Mouse (Mus musculus) embryonic facial prominence, embryonic 11.5 days (tissue): Measurements from ENCODE around the gene Dnajb7. TPM values are rescaled to one million over a fixed set of nuclear protein-coding genes. Genes with fewer than 3 reads are reported as not detected.

Experiments
- ATAC-seq: fragments of 200-750 bp; cut with Nextera tagmentation; replicated peaks from 2 replicates; pipeline ENCODE4 v1.8.0; 2017; ENCODE audit warnings: low read depth; ENCODE audit not compliant: insufficient number of reproducible peaks, low FRiP score, low TSS enrichment
- DNase-seq: peaks from one replicate; pipeline ENCODE4 v3.0.0-alpha.2; 2015; ENCODE audit warnings: low spot score
- H3K27ac ChIP-seq: fragments of 300-500 bp; sonication (generic); replicated peaks from 2 replicates; pipeline ENCODE4 v1.5.1; 2014; ENCODE audit warnings: mild to moderate bottlenecking, low read depth, low read length, control low read depth
- H3K27me3 ChIP-seq: fragments of 300-500 bp; sonication (generic); 2 replicates; pipeline ENCODE4 v1.6.1; 2014; ENCODE audit warnings: mild to moderate bottlenecking, low read length, moderate library complexity, mixed read lengths; ENCODE audit not compliant: control insufficient read depth, insufficient read depth
- H3K36me3 ChIP-seq: fragments of 300-500 bp; sonication (generic); replicated peaks from 2 replicates; pipeline ENCODE4 v1.6.1; 2014; ENCODE audit warnings: low read depth, mild to moderate bottlenecking, low read length, moderate library complexity, mixed read lengths; ENCODE audit not compliant: control insufficient read depth, insufficient read depth
- H3K4me1 ChIP-seq: fragments of 300-500 bp; sonication (generic); 2 replicates; pipeline ENCODE4 v1.6.1; 2014; ENCODE audit warnings: low read length, mixed read lengths; ENCODE audit not compliant: control insufficient read depth, insufficient read depth
- H3K4me2 ChIP-seq: fragments of 300-500 bp; sonication (generic); 2 replicates; pipeline ENCODE4 v1.6.1; 2014; ENCODE audit warnings: low read depth, mild to moderate bottlenecking, control low read depth, low read length, moderate library complexity
- H3K4me3 ChIP-seq: fragments of 300-500 bp; sonication (generic); 2 replicates; pipeline ENCODE4 v1.5.1; 2014; ENCODE audit warnings: low read depth, low read length, control low read depth
- H3K9ac ChIP-seq: fragments of 300-500 bp; sonication (generic); replicated peaks from 2 replicates; pipeline ENCODE4 v1.6.1; 2014; ENCODE audit warnings: mild to moderate bottlenecking, control low read depth, low read length
- H3K9me3 ChIP-seq: fragments of 300-500 bp; sonication (generic); replicated peaks from 2 replicates; pipeline ENCODE4 v1.6.1; 2016; ENCODE audit warnings: mild to moderate bottlenecking, low read length, inconsistent platforms, mixed read lengths; ENCODE audit not compliant: control insufficient read depth
- WGBS: fragments of 180-500 bp; shearing (Covaris S2); extraction: QIAGEN DNeasy Blood & Tissue Kit; methylation state at CpG from one replicate; pipeline ENCODE4 v1.1.7; 2014; 5-methylcytosine and 5-hydroxymethylcytosine counted together
- polyA plus RNA-seq: library from polyadenylated mRNA; unstranded; fragments of >200 nt; fragmentation: Nextera tagmentation; extraction: Ambion mirVana; gene quantifications from 2 replicates; pipeline ENCODE4 v1.2.1, GENCODE M21; 2014

Gene Dnajb7
- polyA plus RNA-seq, 1 experiment from 2014 or later: 0.45 TPM

DNA sequence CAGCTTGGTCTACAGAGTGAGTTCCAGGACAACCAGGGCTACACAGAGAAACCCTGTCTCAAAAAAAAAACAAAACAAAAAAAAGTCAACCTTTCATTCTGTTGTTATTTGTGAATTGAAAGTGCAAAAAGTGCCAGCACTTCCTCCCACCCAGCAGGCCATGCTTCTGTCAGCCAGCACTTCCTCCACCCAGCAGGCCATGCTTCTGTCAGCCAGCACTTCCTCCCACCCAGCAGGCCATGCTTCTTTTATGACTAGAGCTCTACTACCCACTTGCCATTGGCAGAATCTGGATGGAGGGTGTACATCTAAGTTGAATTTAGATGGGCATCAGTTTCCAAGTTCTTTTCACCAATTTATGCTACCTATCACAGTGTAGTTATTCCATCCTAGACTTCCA is 15.1 kb downstream of the Dnajb7 start:
- Histone ChIP-seq H3K9me3 (no peaks in the 10 kb centered on the region), H3K27ac (no peak overlapping the region), H3K4me3 (no peak overlapping the region), H3K27me3 (no peaks in the 10 kb centered on the region), H3K4me2 (no peak overlapping the region), H3K36me3 (peaks cover 6% of the 10 kb centered on the region), H3K9ac (no peak overlapping the region), H3K4me1 (no peaks in the 10 kb centered on the region)
- no peak for DNase-seq
- no peak for ATAC-seq

DNA sequence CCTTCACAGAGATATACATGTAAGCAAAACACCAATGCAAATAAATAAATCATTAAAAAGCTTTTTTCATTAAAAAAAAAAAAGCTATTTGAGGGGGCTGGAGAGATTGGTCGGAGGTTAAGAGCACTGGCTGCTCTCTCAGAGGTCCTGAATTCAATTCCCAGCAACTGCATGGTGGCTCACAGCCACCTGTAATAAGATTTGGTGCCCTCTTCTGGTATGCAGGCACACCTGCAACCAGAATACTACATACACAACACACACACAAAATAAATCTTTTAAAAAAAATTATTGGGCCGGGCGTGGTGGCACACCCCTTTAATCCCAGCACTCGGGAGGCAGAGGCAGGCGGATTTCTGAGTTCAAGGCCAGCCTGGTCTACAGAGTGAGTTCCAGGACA is 21.8 kb downstream of the Dnajb7 start:
- no peaks in the 10 kb centered on the region for H3K9me3 ChIP-seq
- no peaks in the 10 kb centered on the region for H3K4me1 ChIP-seq
- no peaks in the 10 kb centered on the region for H3K27me3 ChIP-seq

DNA sequence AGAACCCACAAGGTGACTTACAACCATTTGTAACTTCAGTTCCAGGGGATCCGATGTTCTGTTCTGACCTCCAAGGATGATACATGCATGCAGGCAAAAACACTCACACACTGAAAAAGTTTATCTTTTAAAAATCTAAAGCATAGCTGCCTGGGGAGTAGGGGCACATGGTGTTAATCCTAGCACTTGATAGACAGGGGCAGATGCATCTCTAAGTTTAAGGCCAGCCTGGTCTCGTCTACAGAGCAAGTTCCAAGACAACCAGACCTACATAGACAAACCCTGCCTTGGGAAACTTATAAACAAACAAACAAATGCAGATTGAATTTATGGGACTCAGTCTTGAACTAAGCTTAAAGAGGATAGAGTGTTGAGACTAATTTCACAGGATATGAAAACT is 29.3 kb downstream of the Dnajb7 start:
- Histone ChIP-seq H3K4me3 (no peak overlapping the region), H3K9ac (no peak overlapping the region), H3K36me3 (peaks cover 7% of the 10 kb centered on the region), H3K4me2 (no peak overlapping the region), H3K9me3 (no peaks in the 10 kb centered on the region), H3K27me3 (no peaks in the 10 kb centered on the region), H3K27ac (no peak overlapping the region), H3K4me1 (no peaks in the 10 kb centered on the region)
- ATAC-seq (no peak), DNase-seq (no peak)
- 87% methylated on average over 2 of the region's 2 CpGs for WGBS

More for the DNA sequence above, 21.8 kb downstream of the Dnajb7 start:
- 92% methylated on average over 5 of the region's 5 CpGs for WGBS
- Histone ChIP-seq H3K36me3 (peaks cover 16% of the 10 kb centered on the region), H3K27ac (no peak overlapping the region), H3K4me3 (no peak overlapping the region), H3K4me2 (no peak overlapping the region), H3K9ac (no peak overlapping the region)
- ATAC-seq: no peak
- DNase-seq: peak; percentile 7

DNA sequence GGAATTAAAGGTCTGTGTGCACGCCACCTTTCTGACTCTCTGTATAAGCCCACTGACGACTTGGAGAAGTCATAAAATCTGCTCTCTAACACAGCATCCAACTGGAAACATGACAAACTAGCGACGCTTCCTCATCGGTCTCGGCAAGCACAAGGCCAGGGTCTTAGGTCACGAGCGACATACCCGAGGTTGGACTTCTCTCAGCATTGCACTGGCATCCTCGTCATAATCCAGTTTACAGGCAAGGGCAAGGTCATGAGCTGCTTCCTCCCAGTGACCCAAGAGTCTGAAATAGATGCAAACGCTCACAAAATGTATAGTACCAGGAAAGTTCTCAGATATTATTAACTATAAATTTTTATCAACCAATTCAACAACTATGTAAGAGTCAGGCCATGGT is 33.5 kb downstream of the Dnajb7 start:
- no peak for DNase-seq
- Histone ChIP-seq H3K4me2 (no peak overlapping the region), H3K4me3 (no peak overlapping the region), H3K9me3 (no peaks in the 10 kb centered on the region), H3K4me1 (no peaks in the 10 kb centered on the region), H3K36me3 (peaks cover 7% of the 10 kb centered on the region), H3K9ac (no peak overlapping the region), H3K27me3 (no peaks in the 10 kb centered on the region), H3K27ac (no peak overlapping the region)
- 90% methylated on average over 11 of the region's 11 CpGs for WGBS
- no peak for ATAC-seq

DNA sequence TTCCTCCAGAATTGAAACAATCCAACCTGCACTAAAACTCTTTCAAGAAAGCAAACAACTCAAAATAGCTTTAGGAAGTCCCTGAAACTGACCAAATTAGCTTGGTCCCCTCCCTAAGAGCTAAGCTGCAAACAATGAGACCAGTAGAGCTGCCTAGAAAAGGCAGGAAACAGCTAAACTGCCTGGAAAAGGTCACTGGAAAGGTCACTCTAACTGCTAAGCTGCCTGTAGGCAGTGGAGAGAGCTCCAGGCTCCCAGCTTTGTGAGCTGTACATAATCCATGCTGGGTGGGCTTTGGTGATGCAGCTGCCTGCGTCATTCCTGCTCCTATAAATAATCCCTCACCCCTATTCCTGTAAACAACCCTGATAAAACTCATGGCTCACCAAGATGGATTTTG is 37.7 kb downstream of the Dnajb7 start:
- Histone ChIP-seq H3K4me2 (no peak overlapping the region), H3K4me3 (no peak overlapping the region), H3K9ac (no peak overlapping the region), H3K4me1 (no peaks in the 10 kb centered on the region), H3K36me3 (peaks cover 11% of the 10 kb centered on the region), H3K27ac (no peak overlapping the region), H3K9me3 (no peaks in the 10 kb centered on the region), H3K27me3 (no peaks in the 10 kb centered on the region)
- ATAC-seq (no peak), DNase-seq (no peak)
- 66% methylated on average over 1 of the region's 1 CpGs for WGBS

DNA sequence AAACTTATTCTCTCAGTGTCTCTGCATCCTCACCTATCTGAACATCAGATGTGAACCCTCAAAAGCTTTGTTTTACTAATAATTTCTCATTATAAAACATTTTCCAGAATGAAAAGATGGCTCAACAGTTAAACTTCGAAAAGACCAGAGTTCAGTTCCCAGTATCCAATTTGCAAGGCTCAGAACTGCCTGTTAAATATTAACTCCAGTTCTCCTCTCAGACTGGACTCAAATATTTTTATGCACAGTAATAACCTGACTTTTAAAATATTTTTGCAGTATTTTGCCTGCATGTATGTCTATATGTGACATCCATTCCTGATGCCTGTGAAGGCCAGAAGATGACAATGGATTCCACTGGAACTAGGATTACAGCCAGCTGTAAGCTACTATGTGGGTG is 39.5 kb downstream of the Dnajb7 start:
- 90% methylated on average over 1 of the region's 1 CpGs for WGBS
- no peak for ATAC-seq

DNA sequence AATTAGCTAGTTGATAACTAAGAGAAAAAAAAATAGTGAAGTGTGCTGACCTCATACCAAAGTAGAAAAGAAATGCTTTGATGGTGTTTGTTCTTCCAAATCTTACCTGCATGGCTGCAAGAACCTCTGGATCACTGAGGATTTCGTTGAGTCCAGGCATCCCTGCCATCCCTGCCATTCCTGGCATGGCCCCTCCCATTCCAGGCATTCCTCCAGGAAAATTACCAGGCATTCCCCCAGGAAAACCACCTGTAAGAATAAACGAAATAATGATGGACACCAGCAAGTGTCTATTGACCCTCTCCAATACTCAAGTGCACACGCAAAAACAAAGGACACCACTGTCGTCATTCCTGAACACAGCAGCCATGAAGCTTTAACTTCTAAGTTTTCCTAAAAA is 41.9 kb downstream of the Dnajb7 start:
- no peak overlapping the region for H3K27ac ChIP-seq
- no peak overlapping the region for H3K4me3 ChIP-seq
- no peak for DNase-seq
- no peak for ATAC-seq
- H3K27me3 ChIP-seq: no peaks in the 10 kb centered on the region
- no peak overlapping the region for H3K9ac ChIP-seq
- H3K4me1 ChIP-seq: no peaks in the 10 kb centered on the region
- peaks cover 8% of the 10 kb centered on the region for H3K36me3 ChIP-seq
- no peak overlapping the region for H3K4me2 ChIP-seq
- WGBS: 84% methylated on average over 4 of the region's 4 CpGs
- no peaks in the 10 kb centered on the region for H3K9me3 ChIP-seq

More for the DNA sequence above, 39.5 kb downstream of the Dnajb7 start:
- Histone ChIP-seq H3K4me3 (no peak overlapping the region), H3K4me2 (no peak overlapping the region), H3K27ac (no peak overlapping the region), H3K4me1 (no peaks in the 10 kb centered on the region), H3K27me3 (no peaks in the 10 kb centered on the region), H3K9ac (no peak overlapping the region), H3K9me3 (no peaks in the 10 kb centered on the region), H3K36me3 (peaks cover 8% of the 10 kb centered on the region)
- DNase-seq: no peak

DNA sequence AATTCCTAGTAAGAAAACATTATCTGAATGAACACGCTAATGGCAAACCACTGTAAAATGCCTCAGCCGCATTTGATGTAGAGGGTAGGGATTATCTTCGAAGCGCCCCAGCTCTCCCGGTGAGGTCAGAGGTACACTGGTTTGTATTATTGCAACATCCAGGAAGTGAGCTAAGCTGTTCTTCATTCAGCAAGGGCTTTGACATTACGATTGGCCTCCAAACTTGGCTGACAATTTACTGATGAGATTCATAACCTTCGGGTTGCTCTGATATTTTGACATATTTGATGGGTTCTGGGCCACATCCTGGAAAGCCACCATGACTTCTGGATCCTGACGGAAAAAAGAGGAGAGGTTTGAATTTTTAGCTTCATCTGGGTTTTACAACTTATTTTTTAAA is 42.9 kb downstream of the Dnajb7 start:
- no peak overlapping the region for H3K4me2 ChIP-seq
- H3K27me3 ChIP-seq: no peaks in the 10 kb centered on the region
- no peaks in the 10 kb centered on the region for H3K4me1 ChIP-seq
- H3K27ac ChIP-seq: no peak overlapping the region
- H3K9me3 ChIP-seq: no peaks in the 10 kb centered on the region
- DNase-seq (no peak), ATAC-seq (no peak)
- H3K36me3 ChIP-seq: peaks cover 4% of the 10 kb centered on the region
- H3K4me3 ChIP-seq: no peak overlapping the region
- H3K9ac ChIP-seq: no peak overlapping the region
- 90% methylated on average over 8 of the region's 8 CpGs for WGBS
